Mouse (Mus musculus) embryonic stem cell, embryonic (primary cell): ENCODE results near the gene Smpdl3b.

Experiments
- CTCF ChIA-PET, 4 experiments: fragments of 300-600 bp in 2 of 4; fragments of 350-600 bp in 2 of 4; sonication (Branson Sonifier 250); formaldehyde crosslinking; loops; one replicate each; lab custom pipeline; 2022; ENCODE audit warnings: inconsistent platforms in 2 of 4; lab: Charles Lee
- POLR2A ChIA-PET, 4 experiments: fragments of 300-600 bp in 2 of 4; fragments of 350-600 bp in 2 of 4; sonication (Branson Sonifier 250); formaldehyde crosslinking; loops; one replicate each; lab custom pipeline; 2022; ENCODE audit warnings: antibody characterized with exemption in 4 of 4, inconsistent platforms in 1 of 4; lab: Charles Lee

Gene Smpdl3b

GRCm38 (mm10) chr4:132733071-132733770, 23.8 kb downstream of the Smpdl3b start:
- ChIA-PET POLR2A (interaction anchor here in 3 of 4 experiments (0.5 to 26.2 kb wide), 38 partner anchors 8 to 785 kb away, joined by 3 to 562 read pairs (median 3); partner anchors contain the start of genes Rpa2 (in 3 of the 3), Smpdl3b (in 3 of the 3), Med18 (in 1 of the 3) and Ppp1r8 (in 1 of the 3)), CTCF (interaction anchor here (0.5 to 2.9 kb wide), 13 partner anchors 17 to 765 kb away, joined by 3 to 7 read pairs (median 3); no protein-coding TSS in a partner anchor)

GRCm38 (mm10) chr4:132732148-132732684, 24.8 kb downstream of the Smpdl3b start, which contains the start of gene Xkr8:
Xkr8 (minus strand) TSS chr4:132732546.
- POLR2A ChIA-PET = interaction anchor here (0.6 to 26.2 kb wide), 18 partner anchors 9 to 786 kb away, joined by 3 to 562 read pairs (median 3); partner anchors contain the start of genes Rpa2 (in 1 of the 4), Sesn2 (in 1 of the 4) and Smpdl3b (in 1 of the 4)
- CTCF ChIA-PET = interaction anchor here (0.5 to 2.9 kb wide), 9 partner anchors 8 to 593 kb away, joined by 3 to 7 read pairs (median 3); no protein-coding TSS in a partner anchor

GRCm38 (mm10) chr4:132731616-132732015, 25.4 kb downstream of the Smpdl3b start:
- ChIA-PET CTCF (interaction anchor here in 3 of 4 experiments (0.9 to 2.9 kb wide), 5 partner anchors 8 to 93 kb away, joined by 3 to 7 read pairs (median 3); no protein-coding TSS in a partner anchor), POLR2A (interaction anchor here in 3 of 4 experiments (0.6 to 26.2 kb wide), 14 partner anchors 7 to 271 kb away, joined by 3 to 562 read pairs (median 4); partner anchors contain the start of genes Smpdl3b (in 2 of the 3), Rpa2 (in 1 of the 3) and Sesn2 (in 1 of the 3))

DNA sequence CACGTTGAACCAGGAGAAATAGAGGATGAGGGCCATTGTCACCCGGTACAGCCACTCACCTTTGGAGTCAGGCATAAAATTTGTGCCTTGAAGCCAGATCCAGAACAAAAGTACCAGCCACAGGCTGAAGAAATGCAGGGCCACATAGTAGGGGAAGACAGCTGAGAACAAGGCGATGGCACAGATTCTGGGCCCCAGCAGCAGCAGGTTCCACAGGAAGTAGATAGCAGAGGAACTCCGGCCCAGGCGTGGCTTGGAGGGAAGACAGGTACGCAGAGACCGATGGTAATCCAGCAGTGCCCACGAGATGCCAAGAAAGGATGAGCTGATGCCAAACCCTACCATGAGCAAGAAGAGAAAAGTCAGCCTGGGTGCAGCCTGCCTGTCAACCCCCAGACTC, 28.8 kb downstream of the Smpdl3b start:
- ChIA-PET CTCF (interaction anchor here in 1 of 4 experiments (0.7 to 1.2 kb wide), 2 partner anchors 50 to 77 kb away, joined by 3 read pairs; no protein-coding TSS in a partner anchor), POLR2A (interaction anchor here in 2 of 4 experiments (0.8 to 26.2 kb wide), 10 partner anchors 9 to 193 kb away, joined by 3 to 562 read pairs (median 4); partner anchors contain the start of genes Dnajc8 (in 1 of the 2), Rpa2 (in 1 of the 2) and Smpdl3b (in 1 of the 2))

DNA sequence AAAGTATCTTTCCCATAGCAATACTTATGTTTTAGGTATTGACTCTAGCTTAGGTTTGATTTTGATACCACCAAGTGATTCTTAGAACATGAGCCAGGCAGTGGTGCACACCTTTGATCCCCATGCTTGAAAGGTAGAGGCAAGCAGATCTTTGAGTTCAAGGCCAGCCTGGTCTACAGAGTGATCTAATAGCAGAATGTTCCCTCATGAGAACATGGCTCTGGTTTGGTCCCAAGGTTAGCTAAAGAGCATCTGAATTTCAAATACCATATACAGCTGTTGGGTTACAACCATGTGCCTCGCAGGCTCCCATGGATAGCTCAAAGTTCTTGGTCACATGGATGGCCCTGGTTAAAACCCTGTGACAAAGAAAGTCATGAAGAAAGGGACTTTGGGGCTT, 38.8 kb downstream of the Smpdl3b start:
- ChIA-PET POLR2A (interaction anchor here in 2 of 4 experiments (0.6 to 9.2 kb wide), 13 partner anchors 9 to 105 kb away, joined by 3 to 135 read pairs (median 4); partner anchors contain the start of genes Rpa2 (in 1 of the 2) and Xkr8 (in 1 of the 2)), CTCF (interaction anchor here in 2 of 4 experiments (0.5 to 1.2 kb wide), 2 partner anchors 105 to 135 kb away, joined by 3 read pairs; no protein-coding TSS in a partner anchor)

DNA sequence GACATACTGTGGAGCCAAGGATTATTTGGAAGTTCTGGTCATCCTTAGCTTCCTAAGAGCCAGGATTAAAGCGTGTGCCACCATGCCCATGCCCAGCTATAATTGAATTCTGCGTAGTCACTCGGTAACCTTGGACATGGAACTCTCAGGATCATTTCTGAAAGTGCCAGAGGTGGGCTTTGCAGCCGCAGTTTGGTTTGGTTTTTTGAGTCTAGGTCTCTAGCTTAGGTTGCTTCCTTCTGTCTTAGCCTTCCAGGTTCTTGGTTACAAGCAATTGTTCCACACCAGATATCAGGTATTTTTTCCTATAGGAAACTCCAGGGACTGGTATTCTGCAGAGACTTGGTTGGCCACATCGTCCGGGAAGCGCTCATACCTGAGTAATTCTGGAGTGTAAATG, 43.9 kb downstream of the Smpdl3b start:
- POLR2A ChIA-PET = interaction anchor here in 2 of 4 experiments (0.7 to 1.2 kb wide), 5 partner anchors 8 to 24 kb away, joined by 3 to 5 read pairs (median 4); no protein-coding TSS in a partner anchor
- CTCF ChIA-PET = interaction anchor here in 3 of 4 experiments (0.5 to 1.7 kb wide), 5 partner anchors 9 to 198 kb away, joined by 3 to 6 read pairs (median 3); no protein-coding TSS in a partner anchor

GRCm38 (mm10) chr4:132706885-132707284, 50.2 kb downstream of the Smpdl3b start:
- CTCF ChIA-PET = interaction anchor here in 1 of 4 experiments (0.6 to 0.7 kb wide), 2 partner anchors 101 to 349 kb away, joined by 4 to 5 read pairs; no protein-coding TSS in a partner anchor
- POLR2A ChIA-PET = interaction anchor here in 2 of 4 experiments (0.6 to 1.4 kb wide), 5 partner anchors 17 to 430 kb away, joined by 3 to 4 read pairs (median 3); no protein-coding TSS in a partner anchor

- ChIA-PET CTCF (no interaction called here), POLR2A (interaction anchor here in 1 of 4 experiments (0.5 to 1.3 kb wide), 4 partner anchors 12 to 507 kb away, joined by 3 to 4 read pairs (median 3); no protein-coding TSS in a partner anchor)
Measured at GRCm38 (mm10) chr4:132702076-132702475, 55.0 kb downstream of the Smpdl3b start.

DNA sequence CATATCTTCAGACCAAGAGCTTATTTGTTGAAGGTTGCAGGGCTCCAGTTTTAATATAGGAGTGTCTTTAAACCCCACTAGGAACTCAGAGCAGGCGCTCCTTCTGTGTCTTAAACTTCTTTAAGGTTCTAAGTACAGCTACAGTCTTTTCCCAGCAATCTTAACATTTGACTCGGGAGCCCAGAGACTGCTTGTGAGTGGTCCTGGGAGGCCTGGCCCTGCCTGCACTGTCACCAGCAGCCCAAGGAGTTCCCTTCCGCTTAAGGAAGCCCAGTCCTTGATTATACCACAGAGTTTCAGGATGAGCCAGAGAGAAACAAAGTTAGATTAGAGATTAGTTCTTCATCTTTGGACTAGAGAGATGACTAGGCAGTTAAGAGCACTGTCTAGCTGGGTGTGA, 63.7 kb downstream of the Smpdl3b start:
- ChIA-PET CTCF (no interaction called here), POLR2A (no interaction called here)

- ChIA-PET POLR2A (interaction anchor here in 2 of 4 experiments (0.9 to 1.3 kb wide), 3 partner anchors 10 to 15 kb away, joined by 3 to 5 read pairs (median 3); no protein-coding TSS in a partner anchor), CTCF (no interaction called here)
Measured at GRCm38 (mm10) chr4:132689634-132690033, 67.4 kb downstream of the Smpdl3b start.
